Mouse (Mus musculus) natural killer cell, adult 2 months (primary cell): ENCODE data around the gene Npy2r.

Experiments
- DNase-seq, 2 experiments: peaks; one replicate each; pipeline ENCODE4 v3.0.0; 2022; ENCODE audit warnings: low spot score in 2 of 2

Npy2r gene

GRCm38 (mm10) chr3:82547908-82548721 lies at the start of gene Npy2r:
Gene Npy2r (minus strand): TSS chr3:82548084.
- DNase-seq: no peak

- DNase-seq: no peak
Measured at GRCm38 (mm10) chr3:82557786-82558185, 9.9 kb upstream of the Npy2r start.

- no peak for DNase-seq
Measured at GRCm38 (mm10) chr3:82556311-82556828, 8.5 kb upstream of the Npy2r start.

- no peak for DNase-seq
Measured at GRCm38 (mm10) chr3:82549932-82550331, 2.0 kb upstream of the Npy2r start.

- no peak for DNase-seq
Measured at GRCm38 (mm10) chr3:82548753-82549152, 869 bp upstream of the Npy2r start.

- DNase-seq: no peak
Measured at GRCm38 (mm10) chr3:82541449-82541848, 6.4 kb downstream of the Npy2r start.

- no peak for DNase-seq
Measured at GRCm38 (mm10) chr3:82539951-82540350, 7.9 kb downstream of the Npy2r start.

GRCm38 (mm10) chr3:82524792-82525191 lies 23.1 kb downstream of the Npy2r start:
- DNase-seq: no peak

GRCm38 (mm10) chr3:82498006-82498405 lies 49.9 kb downstream of the Npy2r start:
- DNase-seq: no peak
